Comparison of ENCODE assay signal across 9 mouse cellular contexts in the genomic region with DNA sequence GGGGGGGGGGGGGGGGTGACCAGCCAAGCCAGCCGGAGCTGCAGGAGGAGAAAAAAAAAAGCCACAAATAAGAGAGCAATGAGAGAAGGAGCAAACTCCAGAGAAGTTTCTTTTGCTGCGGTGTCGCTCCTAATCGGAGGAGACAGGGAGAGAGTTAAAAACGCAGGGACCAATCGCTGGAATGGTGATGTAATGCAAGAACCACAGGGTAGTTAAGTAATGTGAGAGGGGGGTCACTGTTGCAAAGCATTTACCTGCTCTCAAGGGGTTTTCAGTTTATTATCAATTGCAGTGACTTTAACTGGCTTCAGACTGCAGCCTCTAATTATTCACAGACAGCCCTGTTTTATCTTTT.
DNase-seq lines count a peak whose midpoint lies in the region; ATAC-seq and TF ChIP-seq lines count a peak whose summit lies in the region.
"Had no signal": no experiment of that assay in that cellular context is flagged by ENCODE, and none has a peak within 500 bp of the region (broad histone marks: within the 10 kb centered on the region; RNA-seq: fewer than 3 reads in every experiment).

No protein-coding gene starts in this region.

- H3ac ChIP-seq in myocyte (ENCODE audit: control insufficient read depth, insufficient read length): no peak overlapping the region

- under 1% methylated on average over 5 of the region's 6 CpGs for WGBS in heart, embryonic 14.5 days
- WGBS in hindbrain, embryonic 16.5 days: 7% methylated on average over 6 of the region's 6 CpGs

- peaks cover 33 to 66% of the 10 kb centered on the region in 2 experiments for H3K4me1 ChIP-seq in heart, embryonic 14.5 days (ENCODE audit: control insufficient read depth in 2 of 2, insufficient read depth in 2 of 2, low read length in 2 of 2)
- H3K4me1 ChIP-seq in hindbrain, embryonic 16.5 days (ENCODE audit: control insufficient read depth, insufficient read depth, low read depth, low read length): peaks cover 5% of the 10 kb centered on the region; the same call in 1 of the 2 replicates

- no peak for DNase-seq in heart, postnatal 36 days
- DNase-seq in embryo, embryonic 11 days: peak; percentile 74
- no peak for DNase-seq in adrenal gland, adult 8-10 months
- no peak for DNase-seq in kidney, postnatal 4 days
- DNase-seq in cerebellum, postnatal 36 days: no peak

- intact Hi-C loops in heart, postnatal 36 days (cut with DNase I): no loop called here

- H3K27ac ChIP-seq in heart, embryonic 14.5 days (replicated peaks in 1 of 2; ENCODE audit: control insufficient read depth in 1 of 2, insufficient read depth in 1 of 2, low read depth in 2 of 2, low read length in 2 of 2): peak overlapping the region; percentile 75 to 96
- peak overlapping the region; percentile 72; the same call in 1 of the 2 replicates for H3K27ac ChIP-seq in hindbrain, embryonic 16.5 days (ENCODE audit: low read depth, low read length)

- no peak for TF ChIP-seq POLR2A in myocyte (IDR thresholded peaks at IDR 0.05; ENCODE audit: insufficient read length, low read depth)

- H3K9me3 ChIP-seq in heart, embryonic 14.5 days (ENCODE audit: control insufficient read depth, low read length): no peaks in the 10 kb centered on the region
- no peaks in the 10 kb centered on the region for H3K9me3 ChIP-seq in hindbrain, embryonic 16.5 days (ENCODE audit: control insufficient read depth, low read length)

- H3K27me3 ChIP-seq in heart, embryonic 14.5 days (ENCODE audit: control insufficient read depth, insufficient read depth, low read length): no peaks in the 10 kb centered on the region
- H3K27me3 ChIP-seq in hindbrain, embryonic 16.5 days (replicated peaks; ENCODE audit: control insufficient read depth, insufficient read depth, low read length): no peaks in the 10 kb centered on the region
- no peaks in the 10 kb centered on the region for H3K27me3 ChIP-seq in myocyte (ENCODE audit: control insufficient read depth, insufficient read depth, insufficient read length)
- H3K27me3 ChIP-seq: Patski had no signal

- H3K4me2 ChIP-seq in heart, embryonic 14.5 days (ENCODE audit: low read length): peak overlapping the region; percentile 81
- H3K4me2 ChIP-seq in hindbrain, embryonic 16.5 days (ENCODE audit: low read length): peak overlapping the region; percentile 64
- peak overlapping the region; percentile 79 for H3K4me2 ChIP-seq in myocyte (ENCODE audit: low read depth)

- no peaks in the 10 kb centered on the region for H3K79me2 ChIP-seq in myocyte (ENCODE audit: control insufficient read depth, insufficient read depth)

- no peak for ATAC-seq in heart, embryonic 14.5 days (ENCODE audit: insufficient number of reproducible peaks, insufficient read depth, low FRiP score, low read depth)
- no peak for ATAC-seq in hindbrain, embryonic 16.5 days

- H3K4me3 ChIP-seq in heart, embryonic 14.5 days (ENCODE audit: control insufficient read depth in 1 of 2, insufficient read depth in 1 of 2, low read depth in 1 of 2, low read length in 2 of 2): peak overlapping the region; percentile 53 to 55
- peak overlapping the region; percentile 40 for H3K4me3 ChIP-seq in hindbrain, embryonic 16.5 days (ENCODE audit: low read length)
- H3K4me3 ChIP-seq in myocyte: peak overlapping the region; percentile 46

- peak overlapping the region; percentile 86 for H3K9ac ChIP-seq in heart, embryonic 14.5 days (ENCODE audit: low read length)
- H3K9ac ChIP-seq in hindbrain, embryonic 16.5 days (ENCODE audit: low read depth, low read length): peak overlapping the region; percentile 63

- peaks cover 6% of the 10 kb centered on the region; the same call in 1 of the 2 replicates for H3K36me3 ChIP-seq in heart, embryonic 14.5 days (ENCODE audit: control insufficient read depth, insufficient read depth, low read length)
- H3K36me3 ChIP-seq in hindbrain, embryonic 16.5 days (ENCODE audit: control insufficient read depth, insufficient read depth, low read length): no peaks in the 10 kb centered on the region
- H3K36me3 ChIP-seq in myocyte (ENCODE audit: control insufficient read depth, insufficient read depth): no peaks in the 10 kb centered on the region

TF ChIP-seq in myocyte, 11 proteins besides CTCF, POLR2A, EP300 and RAD21:
- TF ChIP-seq TCF3 (IDR thresholded peaks at IDR 0.05; ENCODE audit: insufficient read length, low read depth): no peak
- TF ChIP-seq REST (IDR thresholded peaks at IDR 0.05; ENCODE audit: insufficient read depth, insufficient read length): no peak
- TF ChIP-seq MYOD1 (IDR thresholded peaks at IDR 0.05; ENCODE audit: control insufficient read depth in 1 of 3, insufficient read length in 2 of 3, low read depth in 2 of 3): no peak
- TF ChIP-seq MAX (IDR thresholded peaks at IDR 0.05; ENCODE audit: low read depth): no peak
- no peak for TF ChIP-seq CEBPB (IDR thresholded peaks at IDR 0.05; ENCODE audit: insufficient read depth, poor library complexity, severe bottlenecking)
- no peak for TF ChIP-seq USF1 (IDR thresholded peaks at IDR 0.05; ENCODE audit: low read depth)
- no peak for TF ChIP-seq E2F4 (IDR thresholded peaks at IDR 0.05; ENCODE audit: insufficient read depth)
